Mouse (Mus musculus) mammary gland, adult 2 months (tissue): ENCODE measurements around the gene Sema6d. TPM values are rescaled to one million over a fixed set of nuclear protein-coding genes. Genes with fewer than 3 reads are reported as not detected.

Experiments
- polyA plus RNA-seq: library from polyadenylated mRNA; depleted of rRNA; stranded (reverse); fragments of >200 nt; gene quantifications from 2 replicates; pipeline ENCODE4 v1.2.3, GENCODE M21; 2012; ENCODE audit warnings: low replicate concordance; rRNA removed

Gene Sema6d
- 9.1 and 13.1 TPM in 2 replicates for polyA plus RNA-seq

DNA sequence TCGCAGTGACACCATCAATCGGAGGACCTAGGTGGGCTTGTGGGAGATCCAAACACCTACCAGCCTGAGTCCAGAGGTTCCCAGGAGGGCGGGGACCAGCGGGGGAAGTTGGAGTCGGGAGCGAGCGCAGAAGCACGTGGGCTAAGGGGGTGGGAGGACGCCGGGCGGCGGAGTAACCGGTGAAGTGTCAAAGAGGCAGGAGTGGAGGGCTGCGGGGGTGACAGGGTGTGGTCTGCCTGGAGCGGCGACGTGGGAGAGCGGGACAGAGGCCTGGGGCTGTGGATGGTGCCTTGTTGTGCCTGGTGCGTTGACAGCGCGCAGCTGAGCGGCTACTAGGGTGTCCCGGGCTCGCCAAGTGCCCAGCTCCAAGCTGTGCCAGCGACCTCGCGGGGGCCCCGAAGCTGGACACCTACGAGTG, at the start of gene Sema6d:
Gene Sema6d, plus strand, starts transcription at position 157 of the 418 bp plus-strand sequence.

